Mouse (Mus musculus): ENCODE data around the gene Lzic. TPM values are rescaled to one million over a fixed set of nuclear protein-coding genes. Genes with fewer than 3 reads are reported as not detected.
A peak's percentile ranks its signal among the peaks of the same experiment; 100 is the strongest.
"Not testable (repeated sequence)": the region's sequence is repeated elsewhere in the genome, so short reads cannot be mapped to it uniquely, and the experiment has no call there.

Lzic gene
- total RNA-seq, 1 experiment: 29.1 TPM

DNA sequence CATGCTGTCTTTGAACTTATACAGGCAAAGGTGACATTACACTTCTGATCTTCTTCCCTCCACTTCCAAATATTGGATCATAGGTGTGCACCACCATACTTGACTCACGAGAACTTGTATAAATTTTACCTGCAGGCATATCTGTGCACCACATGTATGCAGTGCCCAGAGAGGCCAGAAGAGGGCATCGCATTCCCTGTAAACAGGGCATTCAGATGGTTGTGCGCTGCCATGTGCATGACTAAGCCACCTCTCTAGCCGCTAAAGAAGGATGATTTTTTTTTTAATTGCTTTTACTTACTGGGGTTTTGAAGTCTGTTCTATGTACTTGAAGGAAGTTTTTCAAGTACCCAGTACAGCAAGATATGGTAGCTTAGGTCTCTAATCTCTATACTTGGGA, 31.4 kb upstream of the Lzic start:
- H3K36me3 ChIP-seq (ENCODE audit: control insufficient read depth, insufficient read depth, low read length, poor library complexity, severe bottlenecking): no peaks in the 10 kb centered on the region
- H3K9me3 ChIP-seq (ENCODE audit: control insufficient read depth, insufficient read depth, low read depth, low read length): no peaks in the 10 kb centered on the region
- no peak overlapping the region for H3K27ac ChIP-seq (ENCODE audit: insufficient read depth, low read depth, low read length, poor library complexity, severe bottlenecking)
- peaks cover 0 to 8% of the 10 kb centered on the region in 2 experiments; a peak in 2 of 4 replicates for H3K4me1 ChIP-seq (ENCODE audit: control insufficient read depth in 2 of 2, insufficient read depth in 2 of 2, low read length in 2 of 2, poor library complexity in 1 of 2)
- DNase-seq (ENCODE audit: low read depth, low spot score): peak; percentile 68
- TF ChIP-seq ZNF384 (IDR thresholded peaks at IDR 0.05; ENCODE audit: low read depth, low read length) (no peak), MAFK (IDR thresholded peaks at IDR 0.05; ENCODE audit: insufficient read depth, low read depth, low read length) (no peak)
- in situ Hi-C loops (cut with MboI; ENCODE audit: low sequenced_read_pairs in 2 of 2, unreplicated experiment in 2 of 2): no loop called here
- no peak overlapping the region for H3K4me3 ChIP-seq (ENCODE audit: insufficient read depth in 1 of 2, low read depth in 1 of 2, low read length in 2 of 2, poor library complexity in 1 of 2, severe bottlenecking in 1 of 2)
- H3K9ac ChIP-seq (ENCODE audit: insufficient read depth, low read depth, low read length, poor library complexity, severe bottlenecking): no peak overlapping the region

DNA sequence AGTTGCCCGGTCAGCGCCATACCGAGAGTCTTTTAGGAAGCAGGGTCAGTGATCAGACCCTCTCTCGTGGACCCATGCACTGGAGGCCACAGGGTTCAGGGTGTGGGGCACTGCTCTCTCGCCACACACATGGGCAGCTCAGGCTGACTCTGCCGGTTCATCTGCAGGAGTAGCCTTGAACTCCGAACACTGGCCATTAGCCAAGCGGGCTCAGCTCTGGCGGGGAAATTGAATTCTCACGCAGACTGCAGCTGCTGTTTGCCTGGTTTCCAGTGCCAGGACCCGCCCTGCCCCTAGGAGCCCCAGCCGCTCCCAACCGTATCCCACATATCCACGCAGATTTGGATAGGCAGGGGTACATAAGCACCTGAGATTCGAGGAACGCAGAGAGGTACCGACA, 30.8 kb upstream of the Lzic start:
- in situ Hi-C loops (cut with MboI; ENCODE audit: low sequenced_read_pairs in 2 of 2, unreplicated experiment in 2 of 2): no loop called here
- DNase-seq (ENCODE audit: low read depth, low spot score): no peak
- H3K36me3 ChIP-seq (ENCODE audit: control insufficient read depth, insufficient read depth, low read length, poor library complexity, severe bottlenecking): no peaks in the 10 kb centered on the region
- H3K4me1 ChIP-seq (ENCODE audit: control insufficient read depth in 2 of 2, insufficient read depth in 2 of 2, low read length in 2 of 2, poor library complexity in 1 of 2): peaks cover 0 to 8% of the 10 kb centered on the region in 2 experiments; a peak in 2 of 4 replicates
- no peak for TF ChIP-seq CHD2 (IDR thresholded peaks at IDR 0.05; ENCODE audit: low read depth, low read length)
- TF ChIP-seq ZNF384 (IDR thresholded peaks at IDR 0.05; ENCODE audit: low read depth, low read length): no peak
- TF ChIP-seq MAFK (IDR thresholded peaks at IDR 0.05; ENCODE audit: insufficient read depth, low read depth, low read length): no peak
- TF ChIP-seq HCFC1 (IDR thresholded peaks at IDR 0.05; ENCODE audit: borderline replicate concordance, insufficient read depth, low read length): no peak
- no peak for TF ChIP-seq ZC3H11A (IDR thresholded peaks at IDR 0.05; ENCODE audit: borderline replicate concordance, low read depth, low read length)
- H3K4me3 ChIP-seq (ENCODE audit: insufficient read depth in 1 of 2, low read depth in 1 of 2, low read length in 2 of 2, poor library complexity in 1 of 2, severe bottlenecking in 1 of 2): peak overlapping the region; percentile 32 to 42
- no peaks in the 10 kb centered on the region for H3K9me3 ChIP-seq (ENCODE audit: control insufficient read depth, insufficient read depth, low read depth, low read length)
- H3K27ac ChIP-seq (ENCODE audit: insufficient read depth, low read depth, low read length, poor library complexity, severe bottlenecking): no peak overlapping the region
- peak overlapping the region; percentile 16; the same call in 1 of the 2 replicates for H3K9ac ChIP-seq (ENCODE audit: insufficient read depth, low read depth, low read length, poor library complexity, severe bottlenecking)

DNA sequence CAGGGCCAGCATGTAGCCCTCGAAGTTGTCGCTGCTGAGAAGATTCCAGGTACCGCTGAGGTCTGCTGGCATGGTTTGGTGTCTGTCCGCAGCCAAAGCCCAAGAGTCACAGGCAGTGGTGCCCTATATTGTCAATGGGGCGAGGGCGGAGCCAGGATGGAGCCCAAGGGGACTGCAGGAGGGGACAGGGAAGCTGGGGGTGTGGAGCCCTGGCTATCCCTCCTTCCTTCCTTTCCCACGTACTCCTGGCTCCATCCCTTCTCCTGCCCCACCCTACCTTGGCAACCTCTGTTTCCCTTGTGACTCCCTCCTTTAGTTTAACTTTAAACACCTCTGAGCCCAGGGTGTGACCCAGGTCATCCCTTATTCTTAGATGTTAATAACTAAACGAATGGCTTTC, 30.1 kb upstream of the Lzic start, which contains the start of gene Rbp7:
Rbp7 (minus strand) TSS at position 100 of the 400 bp plus-strand sequence.
- Histone ChIP-seq H3K9ac (ENCODE audit: insufficient read depth, low read depth, low read length, poor library complexity, severe bottlenecking) (peak within 1 kb of the TSS; percentile 16; the same call in 1 of the 2 replicates), H3K27ac (ENCODE audit: insufficient read depth, low read depth, low read length, poor library complexity, severe bottlenecking) (no peak within 1 kb of the TSS), H3K4me3 (ENCODE audit: insufficient read depth in 1 of 2, low read depth in 1 of 2, low read length in 2 of 2, poor library complexity in 1 of 2, severe bottlenecking in 1 of 2) (peak within 1 kb of the TSS; percentile 32 to 42), H3K4me1 (ENCODE audit: control insufficient read depth in 2 of 2, insufficient read depth in 2 of 2, low read length in 2 of 2, poor library complexity in 1 of 2) (peaks cover 0 to 8% of the 10 kb centered on the region in 2 experiments; a peak in 2 of 4 replicates), H3K36me3 (ENCODE audit: control insufficient read depth, insufficient read depth, low read length, poor library complexity, severe bottlenecking) (no peaks in the 10 kb centered on the region), H3K9me3 (ENCODE audit: control insufficient read depth, insufficient read depth, low read depth, low read length) (no peaks in the 10 kb centered on the region)
- in situ Hi-C loops (cut with MboI; ENCODE audit: low sequenced_read_pairs in 2 of 2, unreplicated experiment in 2 of 2): no loop called here
- no peak for DNase-seq (ENCODE audit: low read depth, low spot score)
- TF ChIP-seq ZNF384 (IDR thresholded peaks at IDR 0.05; ENCODE audit: low read depth, low read length) (no peak), HCFC1 (IDR thresholded peaks at IDR 0.05; ENCODE audit: borderline replicate concordance, insufficient read depth, low read length) (no peak), ZC3H11A (IDR thresholded peaks at IDR 0.05; ENCODE audit: borderline replicate concordance, low read depth, low read length) (no peak), CHD2 (IDR thresholded peaks at IDR 0.05; ENCODE audit: low read depth, low read length) (no peak), MAFK (IDR thresholded peaks at IDR 0.05; ENCODE audit: insufficient read depth, low read depth, low read length) (no peak)

DNA sequence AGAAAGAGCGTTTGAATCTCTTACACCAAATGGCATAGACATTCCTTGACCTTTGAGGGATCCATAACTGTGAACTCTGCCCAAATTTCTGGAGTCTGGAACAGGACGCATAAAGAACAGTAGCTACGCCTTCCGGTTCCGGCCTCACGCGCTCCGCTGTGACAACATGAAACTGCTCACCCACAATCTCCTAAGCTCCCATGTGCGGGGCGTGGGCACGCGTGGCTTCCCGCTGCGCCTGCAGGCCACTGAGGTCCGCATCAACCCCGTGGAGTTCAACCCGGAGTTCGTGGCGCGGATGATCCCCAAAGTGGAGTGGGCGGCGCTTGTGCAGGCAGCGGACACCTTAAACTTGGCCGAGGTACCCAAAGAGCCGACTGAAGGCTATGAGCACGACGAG, 27.9 kb upstream of the Lzic start:
- DNase-seq (ENCODE audit: low read depth, low spot score); H3K27ac ChIP-seq (ENCODE audit: insufficient read depth, low read depth, low read length, poor library complexity, severe bottlenecking); H3K4me1 ChIP-seq (ENCODE audit: control insufficient read depth in 2 of 2, insufficient read depth in 2 of 2, low read length in 2 of 2, poor library complexity in 1 of 2); H3K9ac ChIP-seq (ENCODE audit: insufficient read depth, low read depth, low read length, poor library complexity, severe bottlenecking); H3K9me3 ChIP-seq (ENCODE audit: control insufficient read depth, insufficient read depth, low read depth, low read length); H3K36me3 ChIP-seq (ENCODE audit: control insufficient read depth, insufficient read depth, low read length, poor library complexity, severe bottlenecking); in situ Hi-C loops (cut with MboI; ENCODE audit: low sequenced_read_pairs in 2 of 2, unreplicated experiment in 2 of 2); H3K4me3 ChIP-seq (ENCODE audit: insufficient read depth in 1 of 2, low read depth in 1 of 2, low read length in 2 of 2, poor library complexity in 1 of 2, severe bottlenecking in 1 of 2): not testable (repeated sequence)

DNA sequence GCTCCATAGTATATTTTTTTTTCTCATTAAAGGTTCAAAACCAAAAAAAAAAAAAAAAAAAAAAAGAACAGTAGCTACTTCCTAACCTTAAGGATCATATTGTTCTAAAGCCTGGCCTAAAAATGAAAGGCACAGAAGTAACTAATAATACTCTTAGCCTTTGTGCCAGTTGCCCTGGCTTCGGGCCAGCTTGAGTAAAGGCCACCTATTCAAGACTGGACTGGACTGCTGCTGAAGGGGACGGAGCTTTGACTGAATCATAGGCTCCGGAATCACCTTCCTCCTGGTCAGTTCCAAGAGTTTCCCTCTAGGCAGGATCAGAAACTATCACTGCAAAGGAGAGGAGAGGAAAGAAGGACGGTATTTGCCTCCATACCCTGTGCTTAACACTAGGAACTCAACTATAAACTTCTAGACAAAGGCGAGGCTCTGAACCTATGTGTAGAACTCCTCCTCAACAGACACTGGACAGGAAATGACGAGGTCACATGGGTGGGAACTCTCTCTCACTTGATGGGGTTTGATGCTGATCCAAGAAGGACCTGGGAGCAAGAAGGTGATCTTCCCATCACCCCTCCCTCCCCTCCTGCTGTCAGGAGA, 27.1 kb upstream of the Lzic start:
- TF ChIP-seq HCFC1 (IDR thresholded peaks at IDR 0.05; ENCODE audit: borderline replicate concordance, insufficient read depth, low read length) (no peak), CHD2 (IDR thresholded peaks at IDR 0.05; ENCODE audit: low read depth, low read length) (no peak), MAFK (IDR thresholded peaks at IDR 0.05; ENCODE audit: insufficient read depth, low read depth, low read length) (no peak), ZNF384 (IDR thresholded peaks at IDR 0.05; ENCODE audit: low read depth, low read length) (no peak), ZC3H11A (IDR thresholded peaks at IDR 0.05; ENCODE audit: borderline replicate concordance, low read depth, low read length) (no peak)
- Histone ChIP-seq H3K27ac (ENCODE audit: insufficient read depth, low read depth, low read length, poor library complexity, severe bottlenecking) (no peak overlapping the region), H3K9ac (ENCODE audit: insufficient read depth, low read depth, low read length, poor library complexity, severe bottlenecking) (no peak overlapping the region), H3K4me3 (ENCODE audit: insufficient read depth in 1 of 2, low read depth in 1 of 2, low read length in 2 of 2, poor library complexity in 1 of 2, severe bottlenecking in 1 of 2) (no peak overlapping the region), H3K9me3 (ENCODE audit: control insufficient read depth, insufficient read depth, low read depth, low read length) (no peaks in the 10 kb centered on the region), H3K4me1 (ENCODE audit: control insufficient read depth in 2 of 2, insufficient read depth in 2 of 2, low read length in 2 of 2, poor library complexity in 1 of 2) (peaks cover 0 to 6% of the 10 kb centered on the region in 2 experiments; a peak in 2 of 4 replicates), H3K36me3 (ENCODE audit: control insufficient read depth, insufficient read depth, low read length, poor library complexity, severe bottlenecking) (no peaks in the 10 kb centered on the region)
- DNase-seq (ENCODE audit: low read depth, low spot score): no peak
- in situ Hi-C loops (cut with MboI; ENCODE audit: low sequenced_read_pairs in 2 of 2, unreplicated experiment in 2 of 2): no loop called here

Measured in ES-E14 (cell line).